In genomic region chr16:4267453-4267852, GRCm38 (mm10) we compare ENCODE assay signal across 8 mouse cellular contexts. TPM values are rescaled to one million over a fixed set of nuclear protein-coding genes. Genes with fewer than 3 reads are reported as not detected.
DNase-seq lines count a peak whose midpoint lies in the region; ATAC-seq and TF ChIP-seq lines count a peak whose summit lies in the region.

No protein-coding gene starts in this region.

- H3K4me1 ChIP-seq in lung, embryonic 14.5 days (ENCODE audit: insufficient read depth): peaks cover 4% of the 10 kb centered on the region; the same call in 1 of the 2 replicates
- peaks cover 8% of the 10 kb centered on the region for H3K4me1 ChIP-seq in forebrain, embryonic 15.5 days
- peaks cover 24% of the 10 kb centered on the region for H3K4me1 ChIP-seq in limb, embryonic 13.5 days
- H3K4me1 ChIP-seq in stomach, embryonic 14.5 days (ENCODE audit: control insufficient read depth, insufficient read depth, low read length): no peaks in the 10 kb centered on the region; the same call in 1 of the 2 replicates

- WGBS in lung, embryonic 14.5 days: 52% methylated on average over 9 of the region's 9 CpGs
- WGBS in forebrain, embryonic 15.5 days: 59% methylated on average over 9 of the region's 9 CpGs
- WGBS in limb, embryonic 13.5 days: 55% methylated on average over 9 of the region's 9 CpGs
- 57% methylated on average over 9 of the region's 9 CpGs for WGBS in stomach, embryonic 14.5 days

- no peak for TF ChIP-seq CTCF in lung, embryonic 14.5 days (IDR thresholded peaks at IDR 0.05; ENCODE audit: low read depth)

- peak overlapping the region; percentile 59 for H3K9ac ChIP-seq in lung, embryonic 14.5 days
- H3K9ac ChIP-seq in forebrain, embryonic 15.5 days (replicated peaks): 0 out of 2 replicates have a peak overlapping the region, but pooled peaks have one; percentile 50
- peak overlapping the region; percentile 59 for H3K9ac ChIP-seq in limb, embryonic 13.5 days
- H3K9ac ChIP-seq in stomach, embryonic 14.5 days (replicated peaks; ENCODE audit: low read depth, low read length): no peak overlapping the region

- no peak overlapping the region for H3K27ac ChIP-seq in lung, embryonic 14.5 days (ENCODE audit: low read depth)
- H3K27ac ChIP-seq in forebrain, embryonic 15.5 days (replicated peaks): no peak overlapping the region
- no peak overlapping the region for H3K27ac ChIP-seq in limb, embryonic 13.5 days
- no peak overlapping the region for H3K27ac ChIP-seq in stomach, embryonic 14.5 days (ENCODE audit: low read length)

- DNase-seq in lung, embryonic 14.5 days: no peak
- DNase-seq in lung, postnatal 4 days: no peak
- no peak for DNase-seq in left cerebral cortex, adult 8-10 months (ENCODE audit: low spot score in 2 of 2)
- no peak for DNase-seq in thymus, postnatal 10 days (ENCODE audit: low spot score in 2 of 2)
- DNase-seq in cerebellum, postnatal 4 days (ENCODE audit: low spot score in 2 of 2): no peak

- H3K4me3 ChIP-seq in lung, embryonic 14.5 days (ENCODE audit: low read depth, low read length): peak overlapping the region; percentile 31
- 0 out of 2 replicates have a peak overlapping the region, but pooled peaks have one; percentile 39 for H3K4me3 ChIP-seq in forebrain, embryonic 15.5 days
- peak overlapping the region; percentile 45 for H3K4me3 ChIP-seq in limb, embryonic 13.5 days
- no peak overlapping the region for H3K4me3 ChIP-seq in stomach, embryonic 14.5 days (ENCODE audit: low read depth, low read length)

- H3K27me3 ChIP-seq in lung, embryonic 14.5 days (ENCODE audit: insufficient read depth, low read length): no peaks in the 10 kb centered on the region
- no peaks in the 10 kb centered on the region for H3K27me3 ChIP-seq in forebrain, embryonic 15.5 days
- peaks cover 3% of the 10 kb centered on the region; the same call in 1 of the 2 replicates for H3K27me3 ChIP-seq in limb, embryonic 13.5 days
- no peaks in the 10 kb centered on the region for H3K27me3 ChIP-seq in stomach, embryonic 14.5 days (ENCODE audit: control insufficient read depth, insufficient read depth, low read length)

- peak overlapping the region; percentile 63 for H3K4me2 ChIP-seq in lung, embryonic 14.5 days
- H3K4me2 ChIP-seq in forebrain, embryonic 15.5 days (replicated peaks): peak overlapping the region; percentile 76
- H3K4me2 ChIP-seq in limb, embryonic 13.5 days (replicated peaks): peak overlapping the region; percentile 78
- peak overlapping the region; percentile 66 for H3K4me2 ChIP-seq in stomach, embryonic 14.5 days (replicated peaks; ENCODE audit: low read depth, low read length)

- ATAC-seq in lung, embryonic 14.5 days (ENCODE audit: insufficient read depth): no peak
- ATAC-seq in forebrain, embryonic 15.5 days (replicated peaks): 0 out of 2 replicates have a peak, but pooled peaks have one; percentile 11
- peak; percentile 18; the same call in 1 of the 2 replicates for ATAC-seq in limb, embryonic 13.5 days (ENCODE audit: low FRiP score, low read depth)
- ATAC-seq in stomach, embryonic 14.5 days (ENCODE audit: insufficient number of reproducible peaks, insufficient read depth, low FRiP score, low read depth): peak; percentile 2; the same call in 1 of the 2 replicates

- H3K9me3 ChIP-seq in lung, embryonic 14.5 days (ENCODE audit: low read depth, low read length): no peaks in the 10 kb centered on the region
- no peaks in the 10 kb centered on the region for H3K9me3 ChIP-seq in forebrain, embryonic 15.5 days
- H3K9me3 ChIP-seq in limb, embryonic 13.5 days: no peaks in the 10 kb centered on the region
- no peaks in the 10 kb centered on the region for H3K9me3 ChIP-seq in stomach, embryonic 14.5 days (ENCODE audit: control insufficient read depth, low read depth, low read length)

- no peaks in the 10 kb centered on the region for H3K36me3 ChIP-seq in lung, embryonic 14.5 days (ENCODE audit: insufficient read depth)
- H3K36me3 ChIP-seq in forebrain, embryonic 15.5 days: no peaks in the 10 kb centered on the region
- H3K36me3 ChIP-seq in limb, embryonic 13.5 days: no peaks in the 10 kb centered on the region
- no peaks in the 10 kb centered on the region for H3K36me3 ChIP-seq in stomach, embryonic 14.5 days (ENCODE audit: control insufficient read depth, insufficient read depth, low read length)

RNA-seq across cellular contexts. Expression of gene Crebbp, which starts 53.7 kb away (rescaled TPM):
- polyA plus RNA-seq in lung, embryonic 14.5 days (2014; fragmentation: Nextera tagmentation; extraction: Ambion mirVana): 38.0 and 38.1 TPM in 2 replicates
- 48.0 and 48.3 TPM in 2 replicates for polyA plus RNA-seq in forebrain, embryonic 15.5 days (2015; fragmentation: Nextera tagmentation; extraction: Ambion mirVana)
- 44.3 and 47.0 TPM in 2 replicates for polyA plus RNA-seq in limb, embryonic 13.5 days (2015; fragmentation: Nextera tagmentation; extraction: Ambion mirVana)
- polyA plus RNA-seq in stomach, embryonic 14.5 days (2014; fragmentation: Nextera tagmentation; extraction: Ambion mirVana): 53.6 and 65.3 TPM in 2 replicates
- 10 to 100 TPM; 73.3 to 76.9 (median 74.6) TPM for total RNA-seq in left cerebral cortex, adult 8-10 months (2022)
